Mouse (Mus musculus): ENCODE results near the gene Itih5. TPM values are rescaled to one million over a fixed set of nuclear protein-coding genes. Genes with fewer than 3 reads are reported as not detected.
A peak's percentile ranks its signal among the peaks of the same experiment; 100 is the strongest.

The Itih5 gene
- 7.2 and 7.6 TPM in 2 replicates for polyA plus RNA-seq (2015; fragmentation: Nextera tagmentation; extraction: Ambion mirVana)

- Histone ChIP-seq H3K27ac (no peak within 1 kb of the TSS), H3K4me1 (replicated peaks) (peaks cover 11% of the 10 kb centered on the region), H3K9ac (peak within 1 kb of the TSS; percentile 58), H3K4me2 (peak within 1 kb of the TSS; percentile 84), H3K4me3 (peak within 1 kb of the TSS; percentile 39), H3K27me3 (no peaks in the 10 kb centered on the region), H3K36me3 (no peaks in the 10 kb centered on the region), H3K9me3 (no peaks in the 10 kb centered on the region)
- peak; percentile 85 for ATAC-seq (ENCODE audit: low FRiP score)
- WGBS: 7% methylated on average over 27 of the region's 27 CpGs
Measured at GRCm38 (mm10) chr2:10153201-10154075, at the start of gene Itih5. TSS of gene Itih5 (plus strand) at chr2:10153571.

- Histone ChIP-seq H3K27ac (peak overlapping the region; percentile 67), H3K9me3 (no peaks in the 10 kb centered on the region), H3K4me1 (replicated peaks) (peaks cover 6% of the 10 kb centered on the region; the same call in 1 of the 2 replicates), H3K36me3 (no peaks in the 10 kb centered on the region), H3K4me2 (no peak overlapping the region), H3K27me3 (no peaks in the 10 kb centered on the region), H3K4me3 (no peak overlapping the region), H3K9ac (no peak overlapping the region)
- 0 out of 2 replicates have a peak, but pooled peaks have one; percentile 68 for ATAC-seq (ENCODE audit: low FRiP score)
- WGBS: 64% methylated on average over 6 of the region's 6 CpGs
Measured at GRCm38 (mm10) chr2:10108535-10109189, 44.7 kb upstream of the Itih5 start.

GRCm38 (mm10) chr2:10118751-10119150, 34.6 kb upstream of the Itih5 start:
- no peak for ATAC-seq (ENCODE audit: low FRiP score)
- H3K27ac ChIP-seq: no peak overlapping the region
- H3K9ac ChIP-seq: no peak overlapping the region
- H3K36me3 ChIP-seq: no peaks in the 10 kb centered on the region
- H3K4me1 ChIP-seq (replicated peaks): no peaks in the 10 kb centered on the region
- no peaks in the 10 kb centered on the region for H3K9me3 ChIP-seq
- H3K4me2 ChIP-seq: no peak overlapping the region
- WGBS: 70% methylated on average over 1 of the region's 1 CpGs
- no peaks in the 10 kb centered on the region for H3K27me3 ChIP-seq
- H3K4me3 ChIP-seq: no peak overlapping the region

- no peaks in the 10 kb centered on the region for H3K9me3 ChIP-seq
- no peaks in the 10 kb centered on the region for H3K36me3 ChIP-seq
- H3K4me2 ChIP-seq: no peak overlapping the region
- H3K4me3 ChIP-seq: no peak overlapping the region
- 92% methylated on average over 8 of the region's 8 CpGs for WGBS
- no peak for ATAC-seq (ENCODE audit: low FRiP score)
- H3K9ac ChIP-seq: no peak overlapping the region
- H3K27ac ChIP-seq: no peak overlapping the region
- no peaks in the 10 kb centered on the region for H3K27me3 ChIP-seq
- H3K4me1 ChIP-seq (replicated peaks): no peaks in the 10 kb centered on the region
Measured at GRCm38 (mm10) chr2:10119276-10119675, 34.1 kb upstream of the Itih5 start.

- Histone ChIP-seq H3K4me3 (no peak overlapping the region), H3K36me3 (no peaks in the 10 kb centered on the region), H3K27me3 (no peaks in the 10 kb centered on the region), H3K4me2 (no peak overlapping the region), H3K9ac (no peak overlapping the region), H3K4me1 (replicated peaks) (no peaks in the 10 kb centered on the region), H3K9me3 (no peaks in the 10 kb centered on the region), H3K27ac (no peak overlapping the region)
- 72% methylated on average over 3 of the region's 3 CpGs for WGBS
- ATAC-seq (ENCODE audit: low FRiP score): no peak
Measured at GRCm38 (mm10) chr2:10121826-10122225, 31.5 kb upstream of the Itih5 start.

GRCm38 (mm10) chr2:10126122-10126521, 27.2 kb upstream of the Itih5 start:
- Histone ChIP-seq H3K9me3 (no peaks in the 10 kb centered on the region), H3K36me3 (no peaks in the 10 kb centered on the region), H3K4me1 (replicated peaks) (no peaks in the 10 kb centered on the region), H3K4me3 (no peak overlapping the region), H3K4me2 (no peak overlapping the region), H3K9ac (no peak overlapping the region), H3K27ac (no peak overlapping the region), H3K27me3 (no peaks in the 10 kb centered on the region)
- ATAC-seq (ENCODE audit: low FRiP score): no peak
- WGBS: 94% methylated on average over 4 of the region's 4 CpGs

- H3K9me3 ChIP-seq: no peaks in the 10 kb centered on the region
- H3K27me3 ChIP-seq: no peaks in the 10 kb centered on the region
- no peaks in the 10 kb centered on the region for H3K4me1 ChIP-seq (replicated peaks)
- WGBS: 90% methylated on average over 5 of the region's 5 CpGs
- no peaks in the 10 kb centered on the region for H3K36me3 ChIP-seq
- H3K4me2 ChIP-seq: no peak overlapping the region
- no peak overlapping the region for H3K27ac ChIP-seq
- no peak overlapping the region for H3K4me3 ChIP-seq
- ATAC-seq (ENCODE audit: low FRiP score): no peak
- H3K9ac ChIP-seq: no peak overlapping the region
Measured at GRCm38 (mm10) chr2:10127471-10127870, 25.9 kb upstream of the Itih5 start.

- no peak overlapping the region for H3K4me2 ChIP-seq
- no peaks in the 10 kb centered on the region for H3K36me3 ChIP-seq
- WGBS: 84% methylated on average over 4 of the region's 4 CpGs
- no peak overlapping the region for H3K9ac ChIP-seq
- H3K9me3 ChIP-seq: no peaks in the 10 kb centered on the region
- H3K27me3 ChIP-seq: no peaks in the 10 kb centered on the region
- ATAC-seq (ENCODE audit: low FRiP score): no peak
- no peaks in the 10 kb centered on the region for H3K4me1 ChIP-seq (replicated peaks)
- H3K27ac ChIP-seq: no peak overlapping the region
- H3K4me3 ChIP-seq: no peak overlapping the region
Measured at GRCm38 (mm10) chr2:10128571-10128970, 24.8 kb upstream of the Itih5 start.

GRCm38 (mm10) chr2:10130341-10130990, 22.9 kb upstream of the Itih5 start:
- no peak overlapping the region for H3K4me2 ChIP-seq
- 73% methylated on average over 8 of the region's 8 CpGs for WGBS
- H3K36me3 ChIP-seq: no peaks in the 10 kb centered on the region
- no peaks in the 10 kb centered on the region for H3K4me1 ChIP-seq (replicated peaks)
- H3K4me3 ChIP-seq: no peak overlapping the region
- no peak overlapping the region for H3K27ac ChIP-seq
- H3K27me3 ChIP-seq: no peaks in the 10 kb centered on the region
- H3K9ac ChIP-seq: no peak overlapping the region
- no peaks in the 10 kb centered on the region for H3K9me3 ChIP-seq
- ATAC-seq (ENCODE audit: low FRiP score): no peak

GRCm38 (mm10) chr2:10131296-10131695, 22.1 kb upstream of the Itih5 start, which contains the start of gene Itih2:
TSS of gene Itih2 (minus strand) at chr2:10131396.
- Histone ChIP-seq H3K36me3 (no peaks in the 10 kb centered on the region), H3K4me3 (no peak within 1 kb of the TSS), H3K4me2 (no peak within 1 kb of the TSS), H3K27me3 (no peaks in the 10 kb centered on the region), H3K9me3 (no peaks in the 10 kb centered on the region), H3K9ac (no peak within 1 kb of the TSS), H3K4me1 (replicated peaks) (no peaks in the 10 kb centered on the region), H3K27ac (no peak within 1 kb of the TSS)
- no peak for ATAC-seq (ENCODE audit: low FRiP score)
- 92% methylated on average over 4 of the region's 4 CpGs for WGBS

- Histone ChIP-seq H3K27ac (no peak overlapping the region), H3K36me3 (no peaks in the 10 kb centered on the region), H3K27me3 (no peaks in the 10 kb centered on the region), H3K9ac (no peak overlapping the region), H3K4me3 (no peak overlapping the region), H3K4me1 (replicated peaks) (no peaks in the 10 kb centered on the region), H3K9me3 (no peaks in the 10 kb centered on the region), H3K4me2 (no peak overlapping the region)
- ATAC-seq (ENCODE audit: low FRiP score): no peak
- WGBS: 89% methylated on average over 1 of the region's 1 CpGs
Measured at GRCm38 (mm10) chr2:10132128-10132527, 21.2 kb upstream of the Itih5 start.

- Histone ChIP-seq H3K36me3 (no peaks in the 10 kb centered on the region), H3K4me3 (no peak overlapping the region), H3K9ac (no peak overlapping the region), H3K9me3 (no peaks in the 10 kb centered on the region), H3K4me2 (no peak overlapping the region), H3K27ac (no peak overlapping the region), H3K27me3 (no peaks in the 10 kb centered on the region), H3K4me1 (replicated peaks) (no peaks in the 10 kb centered on the region)
- WGBS: 76% methylated on average over 6 of the region's 6 CpGs
- ATAC-seq (ENCODE audit: low FRiP score): no peak
Measured at GRCm38 (mm10) chr2:10133941-10134340, 19.4 kb upstream of the Itih5 start.
